Mouse (Mus musculus): ENCODE measurements around the gene Nat8f5.

DNA sequence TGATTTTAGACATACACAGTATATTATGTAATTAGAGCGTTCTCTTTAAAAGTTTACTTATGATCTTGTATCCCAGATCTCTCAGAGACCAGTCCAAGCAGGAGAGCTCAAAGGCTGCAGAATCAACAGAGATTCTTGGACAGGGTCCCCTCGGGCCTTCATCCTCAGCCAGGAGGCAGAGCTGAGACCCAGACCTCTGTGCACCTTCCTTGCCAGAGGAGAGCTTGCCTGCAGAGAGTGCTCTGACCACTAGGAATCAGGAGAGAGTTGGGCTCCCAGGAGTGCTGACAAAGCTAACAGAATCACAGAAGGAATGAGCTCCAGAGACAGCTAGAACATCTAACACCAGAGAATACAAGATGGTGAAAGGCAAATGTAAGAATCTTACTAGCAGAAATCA lies 7.4 kb downstream of the Nat8f5 start:
- no peak for TF ChIP-seq CTCF (conservative IDR thresholded peaks at IDR 0.05; ENCODE audit: low read length)
- no peak for TF ChIP-seq NANOG (IDR thresholded peaks at IDR 0.05; ENCODE audit: borderline replicate concordance, low read length)
